Mouse (Mus musculus): ENCODE results near the gene Ppip5k2. TPM values are rescaled to one million over a fixed set of nuclear protein-coding genes. Genes with fewer than 3 reads are reported as not detected.

Ppip5k2 gene
- 44.8 and 46.4 TPM in 2 replicates for polyA plus RNA-seq (2016; fragmentation: Nextera tagmentation; extraction: Ambion mirVana)

GRCm38 (mm10) chr1:97769904-97770753 is at the start of gene Ppip5k2, which contains the start of gene Gin1:
Gene Ppip5k2, minus strand, starts transcription at chr1:97770411.
Gene Gin1, plus strand, starts transcription at chr1:97770172.
- Histone ChIP-seq H3K9me3 (no peaks in the 10 kb centered on the region), H3K36me3 (no peaks in the 10 kb centered on the region), H3K27ac (peak within 1 kb of the TSS; percentile 88), H3K4me1 (peaks cover 16% of the 10 kb centered on the region), H3K4me2 (replicated peaks) (peak within 1 kb of the TSS; percentile 51), H3K9ac (peak within 1 kb of the TSS; percentile 79), H3K27me3 (no peaks in the 10 kb centered on the region), H3K4me3 (peak within 1 kb of the TSS; percentile 86)
- WGBS = under 1% methylated on average over 65 of the region's 66 CpGs
- ATAC-seq (ENCODE audit: insufficient number of reproducible peaks, insufficient read depth, low FRiP score, low TSS enrichment) = peak; percentile 99

GRCm38 (mm10) chr1:97809255-97809912 is 39.2 kb upstream of the Ppip5k2 start:
- Histone ChIP-seq H3K27ac (no peak overlapping the region), H3K27me3 (no peaks in the 10 kb centered on the region), H3K9me3 (no peaks in the 10 kb centered on the region), H3K4me3 (no peak overlapping the region), H3K36me3 (no peaks in the 10 kb centered on the region), H3K4me2 (replicated peaks) (no peak overlapping the region), H3K9ac (no peak overlapping the region), H3K4me1 (no peaks in the 10 kb centered on the region)
- 44% methylated on average over 2 of the region's 2 CpGs for whole genome bisulfite sequencing
- no peak for ATAC-seq (ENCODE audit: insufficient number of reproducible peaks, insufficient read depth, low FRiP score, low TSS enrichment)

GRCm38 (mm10) chr1:97804520-97804919 is 34.3 kb upstream of the Ppip5k2 start:
- Histone ChIP-seq H3K36me3 (no peaks in the 10 kb centered on the region), H3K4me1 (no peaks in the 10 kb centered on the region), H3K4me3 (no peak overlapping the region), H3K27me3 (no peaks in the 10 kb centered on the region), H3K27ac (no peak overlapping the region), H3K9me3 (no peaks in the 10 kb centered on the region), H3K4me2 (replicated peaks) (no peak overlapping the region), H3K9ac (no peak overlapping the region)
- ATAC-seq (ENCODE audit: insufficient number of reproducible peaks, insufficient read depth, low FRiP score, low TSS enrichment) = no peak

GRCm38 (mm10) chr1:97802207-97802902 is 32.1 kb upstream of the Ppip5k2 start:
- Histone ChIP-seq H3K9me3 (no peaks in the 10 kb centered on the region), H3K4me1 (no peaks in the 10 kb centered on the region), H3K4me3 (no peak overlapping the region), H3K9ac (no peak overlapping the region), H3K4me2 (replicated peaks) (no peak overlapping the region), H3K36me3 (no peaks in the 10 kb centered on the region), H3K27ac (no peak overlapping the region), H3K27me3 (no peaks in the 10 kb centered on the region)
- no peak for ATAC-seq (ENCODE audit: insufficient number of reproducible peaks, insufficient read depth, low FRiP score, low TSS enrichment)
- WGBS = 49% methylated on average over 4 of the region's 4 CpGs

DNA sequence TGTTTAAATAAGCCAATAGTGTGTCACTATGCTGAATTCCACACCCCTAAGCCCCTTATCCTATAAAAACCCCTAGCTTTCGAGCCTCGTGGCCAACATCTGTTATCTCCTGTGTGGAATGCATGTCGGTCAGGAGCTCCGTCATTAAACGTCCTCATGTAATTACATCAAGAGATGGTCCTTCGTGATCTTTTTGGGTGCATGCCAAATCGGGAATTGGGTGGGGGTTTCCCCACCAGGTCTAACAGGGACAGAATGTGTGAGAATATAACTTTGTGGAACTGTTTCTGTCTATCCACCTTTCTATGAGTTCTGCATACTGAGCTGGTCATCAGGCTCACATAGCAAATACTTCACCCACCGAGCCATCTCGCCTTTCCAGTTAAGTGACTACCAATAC is 25.7 kb upstream of the Ppip5k2 start:
- Histone ChIP-seq H3K4me3 (no peak overlapping the region), H3K9ac (no peak overlapping the region), H3K4me1 (no peaks in the 10 kb centered on the region), H3K4me2 (replicated peaks) (no peak overlapping the region), H3K9me3 (no peaks in the 10 kb centered on the region), H3K27ac (no peak overlapping the region), H3K36me3 (no peaks in the 10 kb centered on the region), H3K27me3 (no peaks in the 10 kb centered on the region)
- no peak for ATAC-seq (ENCODE audit: insufficient number of reproducible peaks, insufficient read depth, low FRiP score, low TSS enrichment)
- 84% methylated on average over 9 of the region's 9 CpGs for WGBS

DNA sequence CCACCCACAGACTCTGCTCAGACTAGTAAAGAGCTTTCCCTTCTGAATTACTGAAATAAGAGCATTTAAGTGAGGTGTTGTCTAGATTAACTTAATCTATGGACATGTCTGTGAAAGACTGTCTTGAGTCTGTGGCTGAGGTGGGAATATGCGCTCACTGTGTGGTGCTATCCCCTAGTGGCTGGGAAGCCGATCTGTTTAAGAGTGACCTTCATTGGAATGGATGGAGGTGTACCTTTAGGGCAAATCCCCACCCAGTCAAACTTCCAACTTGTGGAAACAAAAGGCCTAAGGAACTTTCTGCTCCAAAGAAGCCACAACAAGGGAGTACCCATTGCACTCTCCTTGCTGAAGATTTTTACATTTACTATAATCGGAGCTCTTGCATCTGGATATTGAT is 23.9 kb upstream of the Ppip5k2 start:
- no peaks in the 10 kb centered on the region for H3K36me3 ChIP-seq
- no peak for ATAC-seq (ENCODE audit: insufficient number of reproducible peaks, insufficient read depth, low FRiP score, low TSS enrichment)
- H3K4me3 ChIP-seq = no peak overlapping the region
- H3K9me3 ChIP-seq = no peaks in the 10 kb centered on the region
- no peaks in the 10 kb centered on the region for H3K4me1 ChIP-seq
- no peak overlapping the region for H3K9ac ChIP-seq
- WGBS = 90% methylated on average over 3 of the region's 3 CpGs
- H3K27me3 ChIP-seq = no peaks in the 10 kb centered on the region
- H3K27ac ChIP-seq = no peak overlapping the region
- H3K4me2 ChIP-seq (replicated peaks) = no peak overlapping the region

GRCm38 (mm10) chr1:97788490-97788889 is 18.3 kb upstream of the Ppip5k2 start:
- Histone ChIP-seq H3K4me3 (no peak overlapping the region), H3K4me1 (no peaks in the 10 kb centered on the region), H3K27ac (no peak overlapping the region), H3K27me3 (no peaks in the 10 kb centered on the region), H3K9ac (no peak overlapping the region), H3K36me3 (0 out of 2 replicates have a peak, but pooled peaks cover 4% of the 10 kb centered on the region), H3K4me2 (replicated peaks) (no peak overlapping the region), H3K9me3 (no peaks in the 10 kb centered on the region)
- 86% methylated on average over 2 of the region's 2 CpGs for WGBS
- ATAC-seq (ENCODE audit: insufficient number of reproducible peaks, insufficient read depth, low FRiP score, low TSS enrichment) = no peak

DNA sequence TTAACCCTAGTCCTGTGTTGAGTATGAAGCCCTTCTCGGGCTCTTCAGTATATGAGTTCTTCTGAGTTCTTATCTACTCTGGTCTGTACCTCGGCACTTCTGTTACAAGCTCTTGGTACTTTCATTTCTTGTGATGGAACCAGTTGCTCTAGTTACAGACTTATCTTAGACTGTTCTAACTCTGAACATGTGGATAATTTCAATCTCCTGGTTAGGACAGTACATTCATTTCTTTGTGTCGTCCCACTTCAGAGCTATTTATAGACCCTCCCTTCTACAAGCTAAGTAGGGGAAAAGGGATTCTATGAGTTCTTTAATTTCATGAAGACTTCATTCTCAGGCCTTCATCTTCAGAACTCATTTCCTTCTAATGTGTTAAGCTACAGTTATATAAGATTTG is 17.5 kb upstream of the Ppip5k2 start:
- Histone ChIP-seq H3K27me3 (no peaks in the 10 kb centered on the region), H3K4me1 (no peaks in the 10 kb centered on the region), H3K9me3 (no peaks in the 10 kb centered on the region), H3K36me3 (0 out of 2 replicates have a peak, but pooled peaks cover 4% of the 10 kb centered on the region), H3K4me2 (replicated peaks) (no peak overlapping the region), H3K27ac (no peak overlapping the region), H3K4me3 (no peak overlapping the region), H3K9ac (no peak overlapping the region)
- ATAC-seq (ENCODE audit: insufficient number of reproducible peaks, insufficient read depth, low FRiP score, low TSS enrichment) = no peak
- WGBS = 85% methylated on average over 3 of the region's 3 CpGs

GRCm38 (mm10) chr1:97785685-97786393 is 15.6 kb upstream of the Ppip5k2 start:
- Histone ChIP-seq H3K9me3 (no peaks in the 10 kb centered on the region), H3K9ac (no peak overlapping the region), H3K27me3 (no peaks in the 10 kb centered on the region), H3K4me2 (replicated peaks) (no peak overlapping the region), H3K27ac (no peak overlapping the region), H3K4me3 (no peak overlapping the region), H3K36me3 (0 out of 2 replicates have a peak, but pooled peaks cover 4% of the 10 kb centered on the region), H3K4me1 (no peaks in the 10 kb centered on the region)
- WGBS = 92% methylated on average over 11 of the region's 11 CpGs
- no peak for ATAC-seq (ENCODE audit: insufficient number of reproducible peaks, insufficient read depth, low FRiP score, low TSS enrichment)

GRCm38 (mm10) chr1:97784928-97785327 is 14.7 kb upstream of the Ppip5k2 start:
- Histone ChIP-seq H3K4me2 (replicated peaks) (no peak overlapping the region), H3K27ac (no peak overlapping the region), H3K9me3 (no peaks in the 10 kb centered on the region), H3K4me1 (no peaks in the 10 kb centered on the region), H3K4me3 (no peak overlapping the region), H3K27me3 (no peaks in the 10 kb centered on the region), H3K9ac (no peak overlapping the region), H3K36me3 (0 out of 2 replicates have a peak, but pooled peaks cover 4% of the 10 kb centered on the region)
- ATAC-seq (ENCODE audit: insufficient number of reproducible peaks, insufficient read depth, low FRiP score, low TSS enrichment) = no peak
- 80% methylated on average over 7 of the region's 7 CpGs for WGBS

GRCm38 (mm10) chr1:97781674-97782073 is 11.5 kb upstream of the Ppip5k2 start:
- Histone ChIP-seq H3K4me1 (no peaks in the 10 kb centered on the region), H3K4me2 (replicated peaks) (no peak overlapping the region), H3K4me3 (no peak overlapping the region), H3K36me3 (0 out of 2 replicates have a peak, but pooled peaks cover 4% of the 10 kb centered on the region), H3K9me3 (no peaks in the 10 kb centered on the region), H3K27ac (no peak overlapping the region), H3K9ac (no peak overlapping the region), H3K27me3 (no peaks in the 10 kb centered on the region)
- 90% methylated on average over 7 of the region's 7 CpGs for WGBS
- ATAC-seq (ENCODE audit: insufficient number of reproducible peaks, insufficient read depth, low FRiP score, low TSS enrichment) = no peak
